Mouse (Mus musculus) heart, adult 2 months (tissue): Measurements from ENCODE around the gene Smarcd3.

Source experiments
- CTCF ChIP-seq: fragments of 200-600 bp; IDR thresholded peaks from 2 replicates; pipeline ENCODE4 v1.8.1; 2022; ENCODE audit warnings: antibody characterized with exemption, mild to moderate bottlenecking, moderate library complexity
- EP300 ChIP-seq: fragments of 200-500 bp; IDR thresholded peaks from 2 replicates; pipeline ENCODE4 v1.6.1; 2011; ENCODE audit warnings: low read depth, low read length, control low read depth; ENCODE audit not compliant: insufficient read depth
- POLR2A ChIP-seq: fragments of 200-500 bp; IDR thresholded peaks from 2 replicates; pipeline ENCODE4 v1.6.1; 2011; ENCODE audit warnings: mild to moderate bottlenecking, low read depth, low read length, control low read depth; ENCODE audit not compliant: insufficient read depth

GRCm38 (mm10) chr5:24645454-24645853 is 21.2 kb upstream of the Smarcd3 start:
- TF ChIP-seq CTCF = no peak
- no peak for TF ChIP-seq POLR2A
- no peak for TF ChIP-seq EP300
